Mouse (Mus musculus) ES-E14 (cell line): Measurements from ENCODE around the gene Hcn2.

Source experiments
- HCFC1 ChIP-seq: IDR thresholded peaks from 2 replicates; pipeline ENCODE4 v1.6.1; 2012; ENCODE audit warnings: low read length, inconsistent platforms, borderline replicate concordance; ENCODE audit not compliant: insufficient read depth
- ZC3H11A ChIP-seq: IDR thresholded peaks from 2 replicates; pipeline ENCODE4 v1.6.1; 2012; ENCODE audit warnings: low read depth, mild to moderate bottlenecking, inconsistent platforms, low read length, borderline replicate concordance
- ZNF384 ChIP-seq: IDR thresholded peaks from 2 replicates; pipeline ENCODE4 v1.6.1; 2012; ENCODE audit warnings: low read depth, low read length, inconsistent platforms

GRCm38 (mm10) chr10:79689178-79689577 lies 27.3 kb upstream of the Hcn2 start:
- TF ChIP-seq HCFC1 = no peak
- no peak for TF ChIP-seq ZNF384
- TF ChIP-seq ZC3H11A = no peak
